Mouse (Mus musculus) T-helper 2 cell (primary cell): ENCODE results near the gene Cmtm1.
"Not testable (repeated sequence)": the region's sequence is repeated elsewhere in the genome, so short reads cannot be mapped to it uniquely, and the experiment has no call there.

Experiments
- in situ Hi-C: fragments of 300-600 bp; cut with MboI, MseI; formaldehyde crosslinking; loops from one replicate; pipeline ENCODE4 v1.15.1; 2025; ENCODE audit warnings: high pct_unique_total_duplicates

Gene Cmtm1

GRCm38 (mm10) chr8:104309441-104310155, at the start of gene Cmtm1, which contains the start of gene Gm45711:
TSS of gene Cmtm1 (minus strand) at chr8:104310145.
TSS of gene Gm45711 (minus strand) at chr8:104310081.
- in situ Hi-C loops: not testable (repeated sequence)

GRCm38 (mm10) chr8:104358637-104359036, 48.7 kb upstream of the Cmtm1 start:
- in situ Hi-C loops: no loop called here

- in situ Hi-C loops: no loop called here
Observed at GRCm38 (mm10) chr8:104354504-104354903, 44.6 kb upstream of the Cmtm1 start.

- in situ Hi-C loops: no loop called here
Observed at GRCm38 (mm10) chr8:104353186-104353585, 43.2 kb upstream of the Cmtm1 start.

- in situ Hi-C loops: no loop called here
Observed at GRCm38 (mm10) chr8:104350047-104350446, 40.1 kb upstream of the Cmtm1 start.

GRCm38 (mm10) chr8:104348971-104349370, 39.0 kb upstream of the Cmtm1 start:
- in situ Hi-C loops: loop anchor here (10.0 kb wide), 1 partner anchor 216 kb away; no protein-coding TSS in a partner anchor

GRCm38 (mm10) chr8:104346706-104347105, 36.8 kb upstream of the Cmtm1 start:
- in situ Hi-C loops: loop anchor here (10.0 kb wide), 1 partner anchor 218 kb away; no protein-coding TSS in a partner anchor

GRCm38 (mm10) chr8:104344622-104345021, 34.7 kb upstream of the Cmtm1 start:
- in situ Hi-C loops: loop anchor here (5.0 to 10.0 kb wide), 3 partner anchors 58 to 220 kb away; no protein-coding TSS in a partner anchor

GRCm38 (mm10) chr8:104343957-104344356, 34.0 kb upstream of the Cmtm1 start:
- in situ Hi-C loops: loop anchor here (5.0 to 10.0 kb wide), 3 partner anchors 58 to 221 kb away; no protein-coding TSS in a partner anchor

- in situ Hi-C loops: loop anchor here (5.0 to 10.0 kb wide), 3 partner anchors 60 to 222 kb away; no protein-coding TSS in a partner anchor
Observed at GRCm38 (mm10) chr8:104342426-104342825, 32.5 kb upstream of the Cmtm1 start.

GRCm38 (mm10) chr8:104341678-104342077, 31.7 kb upstream of the Cmtm1 start:
- in situ Hi-C loops: loop anchor here (5.0 to 10.0 kb wide), 3 partner anchors 61 to 223 kb away; no protein-coding TSS in a partner anchor

GRCm38 (mm10) chr8:104341106-104341561, 31.2 kb upstream of the Cmtm1 start:
- in situ Hi-C loops: loop anchor here (5.0 to 10.0 kb wide), 3 partner anchors 61 to 224 kb away; no protein-coding TSS in a partner anchor

GRCm38 (mm10) chr8:104340233-104341105, 30.5 kb upstream of the Cmtm1 start:
- in situ Hi-C loops: loop anchor here (5.0 to 10.0 kb wide), 3 partner anchors 62 to 224 kb away; no protein-coding TSS in a partner anchor

GRCm38 (mm10) chr8:104339983-104340232, 30.0 kb upstream of the Cmtm1 start:
- in situ Hi-C loops: loop anchor here (5.0 to 10.0 kb wide), 3 partner anchors 62 to 225 kb away; no protein-coding TSS in a partner anchor

- in situ Hi-C loops: no loop called here
Observed at GRCm38 (mm10) chr8:104339229-104339982, 29.5 kb upstream of the Cmtm1 start, which contains the start of gene Cmtm3. TSS of gene Cmtm3 (plus strand) at chr8:104339410.

- in situ Hi-C loops: no loop called here
Observed at GRCm38 (mm10) chr8:104337890-104338289, 27.9 kb upstream of the Cmtm1 start.

GRCm38 (mm10) chr8:104336806-104337205, 26.9 kb upstream of the Cmtm1 start:
- in situ Hi-C loops: no loop called here

- in situ Hi-C loops: no loop called here
Observed at GRCm38 (mm10) chr8:104334196-104334595, 24.3 kb upstream of the Cmtm1 start.

- in situ Hi-C loops: no loop called here
Observed at GRCm38 (mm10) chr8:104333786-104334185, 23.8 kb upstream of the Cmtm1 start.

GRCm38 (mm10) chr8:104332665-104333631, 23.0 kb upstream of the Cmtm1 start:
- in situ Hi-C loops: no loop called here
